Mouse (Mus musculus) heart, embryonic 11.5 days (tissue): Measurements from ENCODE around the gene A730049H05Rik. TPM values are rescaled to one million over a fixed set of nuclear protein-coding genes. Genes with fewer than 3 reads are reported as not detected.

Source experiments
- ATAC-seq: fragments of 200-750 bp; cut with Nextera tagmentation; replicated peaks from 2 replicates; pipeline ENCODE4 v1.8.0; 2017; ENCODE audit warnings: moderate library complexity; ENCODE audit not compliant: insufficient number of reproducible peaks, low FRiP score, low TSS enrichment
- H3K27ac ChIP-seq: fragments of 300-500 bp; sonication (generic); 2 replicates; pipeline ENCODE4 v1.5.1; 2014; ENCODE audit warnings: mild to moderate bottlenecking, low read depth, low read length
- H3K27me3 ChIP-seq: fragments of 300-500 bp; sonication (generic); 2 replicates; pipeline ENCODE4 v1.6.1; 2014; ENCODE audit warnings: mild to moderate bottlenecking, low read length, mixed read lengths; ENCODE audit not compliant: control insufficient read depth, insufficient read depth
- H3K36me3 ChIP-seq: fragments of 300-500 bp; sonication (generic); 2 replicates; pipeline ENCODE4 v1.6.1; 2014; ENCODE audit warnings: mild to moderate bottlenecking, low read length, moderate library complexity, mixed read lengths; ENCODE audit not compliant: control insufficient read depth, insufficient read depth
- H3K4me1 ChIP-seq: fragments of 300-500 bp; sonication (generic); 2 replicates; pipeline ENCODE4 v1.6.1; 2014; ENCODE audit warnings: low read length; ENCODE audit not compliant: control insufficient read depth, insufficient read depth
- H3K4me2 ChIP-seq: fragments of 300-500 bp; sonication (generic); 2 replicates; pipeline ENCODE4 v1.6.1; 2014; ENCODE audit warnings: mild to moderate bottlenecking, moderate library complexity
- H3K4me3 ChIP-seq: fragments of 300-500 bp; sonication (generic); 2 replicates; pipeline ENCODE4 v1.5.1; 2014; ENCODE audit warnings: low read depth, low read length
- H3K9ac ChIP-seq: fragments of 300-500 bp; sonication (generic); 2 replicates; pipeline ENCODE4 v1.6.1; 2014; ENCODE audit warnings: mild to moderate bottlenecking, low read depth, low read length, moderate library complexity
- H3K9me3 ChIP-seq: fragments of 300-500 bp; sonication (generic); replicated peaks from 2 replicates; pipeline ENCODE4 v1.6.1; 2016; ENCODE audit warnings: low read length; ENCODE audit not compliant: control insufficient read depth
- WGBS: fragments of 180-500 bp; shearing (Covaris S2); extraction: QIAGEN DNeasy Blood & Tissue Kit; methylation state at CpG from one replicate; pipeline ENCODE4 v1.1.7; 2014; ENCODE audit not compliant: insufficient replicate concordance; 5-methylcytosine and 5-hydroxymethylcytosine counted together
- polyA plus RNA-seq: library from polyadenylated mRNA; unstranded; fragments of >200 nt; fragmentation: Nextera tagmentation; extraction: Ambion mirVana; gene quantifications from 2 replicates; pipeline ENCODE4 v1.2.1, GENCODE M21; 2014

Gene A730049H05Rik
- polyA plus RNA-seq, 1 experiment from 2014 or later: 3.1 TPM

DNA sequence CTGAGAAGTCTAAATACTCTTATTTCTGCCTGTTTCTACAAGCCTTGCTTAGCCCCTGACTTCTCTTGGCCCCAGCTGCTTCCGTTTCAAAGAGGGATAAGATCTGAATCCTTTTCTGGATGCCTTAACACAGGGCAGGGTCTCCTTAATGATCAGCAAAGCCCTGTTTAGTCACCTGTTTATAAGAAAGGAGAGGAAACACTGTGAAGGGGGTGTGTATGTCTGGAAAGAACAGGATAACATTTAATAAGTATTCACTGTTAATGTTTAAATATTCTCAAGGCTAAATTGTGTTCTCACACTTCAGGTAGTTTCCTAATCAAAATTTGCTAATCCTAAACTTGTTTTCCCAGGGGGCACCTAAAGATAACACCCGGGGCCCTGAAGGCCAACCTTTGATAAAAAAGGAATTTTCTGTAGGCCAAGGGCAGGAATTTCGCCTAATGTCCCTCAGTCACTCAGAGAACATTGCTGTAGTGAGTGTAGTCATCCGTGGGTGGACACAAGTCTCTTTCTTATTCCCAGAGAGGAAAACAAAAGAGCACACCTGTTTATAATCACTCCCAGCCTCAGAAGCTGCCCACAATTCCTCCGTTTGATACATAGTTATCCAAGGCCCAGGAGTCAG lies 44.1 kb downstream of the A730049H05Rik start:
- Histone ChIP-seq H3K4me1 (peaks cover 17% of the 10 kb centered on the region), H3K4me3 (no peak overlapping the region), H3K36me3 (no peaks in the 10 kb centered on the region), H3K9me3 (no peaks in the 10 kb centered on the region), H3K27ac (0 out of 2 replicates have a peak overlapping the region, but pooled peaks have one; percentile 10), H3K27me3 (no peaks in the 10 kb centered on the region), H3K9ac (no peak overlapping the region), H3K4me2 (no peak overlapping the region)
- ATAC-seq: no peak
- 30% methylated on average over 5 of the region's 5 CpGs for WGBS

- H3K36me3 ChIP-seq: no peaks in the 10 kb centered on the region
Measured at GRCm38 (mm10) chr6:92862599-92862998, 46.3 kb downstream of the A730049H05Rik start.

DNA sequence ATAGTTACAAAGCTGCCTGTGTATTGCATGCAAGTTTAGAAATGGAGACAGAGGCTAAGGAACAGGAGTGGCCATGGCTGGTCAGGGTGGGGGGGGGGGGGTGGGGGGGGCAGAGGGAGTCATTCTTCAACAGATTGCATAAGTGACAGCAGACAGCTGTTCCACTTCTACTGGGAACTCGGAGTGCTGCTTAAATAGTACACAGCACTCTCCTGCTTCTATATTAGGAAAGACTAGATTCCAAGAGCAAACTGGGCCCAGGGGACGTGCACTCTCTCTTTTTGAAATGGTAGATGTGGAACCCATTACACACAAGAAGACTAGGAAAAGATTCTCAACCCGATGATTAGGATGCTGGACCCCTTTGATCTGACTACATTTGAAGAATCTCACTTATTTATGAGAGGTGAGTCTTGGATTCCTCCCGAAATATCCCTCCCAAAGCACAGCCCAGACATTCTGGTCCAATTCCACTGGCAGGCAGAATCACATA lies 52.9 kb downstream of the A730049H05Rik start, which contains the start of gene Gm15737:
Gene Gm15737 (plus strand): TSS at position 269 of the 493 bp plus-strand sequence.
- Histone ChIP-seq H3K27ac (peak within 1 kb of the TSS; percentile 98), H3K36me3 (no peaks in the 10 kb centered on the region), H3K4me1 (peaks cover 20% of the 10 kb centered on the region), H3K4me2 (peak within 1 kb of the TSS; percentile 47), H3K27me3 (no peaks in the 10 kb centered on the region), H3K9ac (peak within 1 kb of the TSS; percentile 63; the same call in 1 of the 2 replicates), H3K4me3 (peak within 1 kb of the TSS; percentile 12; the same call in 1 of the 2 replicates), H3K9me3 (no peaks in the 10 kb centered on the region)
- ATAC-seq: peak; percentile 78
- 26% methylated on average over 4 of the region's 4 CpGs for WGBS

More at GRCm38 (mm10) chr6:92862599-92862998, 46.3 kb downstream of the A730049H05Rik start:
- ATAC-seq: no peak
- WGBS: 47% methylated on average over 9 of the region's 9 CpGs
- no peaks in the 10 kb centered on the region for H3K27me3 ChIP-seq
- H3K4me1 ChIP-seq: peaks cover 17% of the 10 kb centered on the region
- no peak overlapping the region for H3K9ac ChIP-seq
- no peaks in the 10 kb centered on the region for H3K9me3 ChIP-seq
- H3K4me3 ChIP-seq: no peak overlapping the region
- H3K27ac ChIP-seq: peak overlapping the region; percentile 46; the same call in 1 of the 2 replicates
- H3K4me2 ChIP-seq: no peak overlapping the region

DNA sequence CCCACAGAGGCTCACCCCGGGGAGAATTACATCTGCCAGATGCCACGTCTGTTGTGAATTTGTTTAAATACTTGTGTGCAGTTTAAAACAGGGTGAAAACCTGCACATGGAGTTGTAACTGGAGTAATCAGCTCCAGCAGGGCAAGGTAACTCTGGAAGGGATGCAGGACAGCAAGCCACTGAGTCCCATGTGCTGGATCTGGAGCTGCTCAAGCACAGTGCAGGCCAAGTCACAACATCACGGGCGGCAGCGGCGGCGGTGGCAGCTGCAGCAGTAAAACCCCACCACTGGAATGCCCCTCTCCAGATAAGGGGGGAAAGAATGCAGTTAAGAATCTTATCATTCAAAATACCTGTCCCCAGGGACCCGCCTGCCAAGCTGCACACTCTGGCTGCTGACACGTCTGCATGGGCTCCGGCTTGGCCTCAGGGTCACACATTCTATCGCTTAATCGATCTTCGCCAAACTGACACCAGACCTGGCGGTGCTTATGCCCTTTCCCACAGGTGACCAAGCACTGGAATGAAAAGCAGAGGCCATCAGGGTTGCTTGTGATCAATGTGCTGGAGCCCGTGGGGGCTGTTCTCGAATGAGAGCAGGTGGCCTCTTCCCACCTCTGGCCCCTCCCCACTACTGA lies 53.4 kb downstream of the A730049H05Rik start:
- 0 out of 2 replicates have a peak, but pooled peaks have one; percentile 55 for ATAC-seq
- no peaks in the 10 kb centered on the region for H3K27me3 ChIP-seq
- H3K9ac ChIP-seq: peak overlapping the region; percentile 63; the same call in 1 of the 2 replicates
- H3K36me3 ChIP-seq: no peaks in the 10 kb centered on the region
- H3K4me3 ChIP-seq: peak overlapping the region; percentile 12; the same call in 1 of the 2 replicates
- 23% methylated on average over 16 of the region's 16 CpGs for WGBS
- H3K4me1 ChIP-seq: peaks cover 20% of the 10 kb centered on the region
- H3K27ac ChIP-seq: peak overlapping the region; percentile 98
- no peaks in the 10 kb centered on the region for H3K9me3 ChIP-seq
- H3K4me2 ChIP-seq: peak overlapping the region; percentile 47

DNA sequence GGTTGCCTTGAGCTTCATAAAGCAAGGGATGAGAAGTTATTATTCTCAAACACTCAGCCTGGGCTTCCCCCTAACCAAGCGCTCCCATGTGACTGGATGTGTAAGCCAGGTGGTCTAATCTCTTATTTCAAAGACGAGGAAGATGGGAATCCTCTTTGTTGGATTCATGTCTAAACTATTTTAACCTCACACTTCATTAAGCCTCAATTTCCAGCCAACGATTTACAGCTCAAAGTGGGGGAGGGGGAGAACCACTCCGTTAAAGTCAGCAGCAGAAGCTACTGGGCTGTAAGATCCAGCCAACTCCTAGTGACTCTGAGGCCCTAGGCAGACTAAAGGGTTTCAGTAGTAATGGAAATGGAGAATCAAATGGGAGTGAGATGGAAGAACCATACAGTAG lies 55.5 kb downstream of the A730049H05Rik start:
- Histone ChIP-seq H3K4me3 (no peak overlapping the region), H3K9ac (no peak overlapping the region)

GRCm38 (mm10) chr6:92872766-92873165 lies 56.5 kb downstream of the A730049H05Rik start:
- Histone ChIP-seq H3K36me3 (peaks cover 8% of the 10 kb centered on the region), H3K4me1 (peaks cover 20% of the 10 kb centered on the region), H3K9ac (no peak overlapping the region), H3K9me3 (no peaks in the 10 kb centered on the region), H3K4me3 (no peak overlapping the region), H3K27ac (no peak overlapping the region), H3K27me3 (no peaks in the 10 kb centered on the region), H3K4me2 (no peak overlapping the region)
- 83% methylated on average over 10 of the region's 10 CpGs for WGBS
- ATAC-seq: no peak

More for the DNA sequence above, 55.5 kb downstream of the A730049H05Rik start:
- Histone ChIP-seq H3K36me3 (no peaks in the 10 kb centered on the region), H3K4me2 (no peak overlapping the region), H3K9me3 (no peaks in the 10 kb centered on the region), H3K27ac (no peak overlapping the region), H3K27me3 (no peaks in the 10 kb centered on the region), H3K4me1 (peaks cover 20% of the 10 kb centered on the region)
- ATAC-seq: no peak
- WGBS: 62% methylated on average over 4 of the region's 4 CpGs

- H3K36me3 ChIP-seq: peaks cover 8% of the 10 kb centered on the region
- H3K4me2 ChIP-seq: no peak overlapping the region
- H3K4me1 ChIP-seq: peaks cover 6% of the 10 kb centered on the region
- H3K4me3 ChIP-seq: no peak overlapping the region
- H3K9me3 ChIP-seq: no peaks in the 10 kb centered on the region
- no peak overlapping the region for H3K27ac ChIP-seq
- no peak overlapping the region for H3K9ac ChIP-seq
- H3K27me3 ChIP-seq: no peaks in the 10 kb centered on the region
- WGBS: 33% methylated on average over 5 of the region's 5 CpGs
- ATAC-seq: no peak
Measured at GRCm38 (mm10) chr6:92874854-92875253, 58.6 kb downstream of the A730049H05Rik start.

- 89% methylated on average over 2 of the region's 2 CpGs for WGBS
- H3K27ac ChIP-seq: no peak overlapping the region
Measured at GRCm38 (mm10) chr6:92875340-92875739, 59.1 kb downstream of the A730049H05Rik start.

More at GRCm38 (mm10) chr6:92875340-92875739, 59.1 kb downstream of the A730049H05Rik start:
- H3K36me3 ChIP-seq: peaks cover 8% of the 10 kb centered on the region
- H3K4me2 ChIP-seq: no peak overlapping the region
- H3K4me1 ChIP-seq: peaks cover 1% of the 10 kb centered on the region; the same call in 1 of the 2 replicates
- no peaks in the 10 kb centered on the region for H3K9me3 ChIP-seq
- no peak for ATAC-seq
- H3K4me3 ChIP-seq: no peak overlapping the region
- H3K9ac ChIP-seq: no peak overlapping the region
- H3K27me3 ChIP-seq: no peaks in the 10 kb centered on the region
